Mouse (Mus musculus) heart, adult 2 months (tissue): ENCODE data around the gene Tbc1d16.

ENCODE experiments used
- CTCF ChIP-seq: fragments of 200-600 bp; IDR thresholded peaks from 2 replicates; pipeline ENCODE4 v1.8.1; 2022; ENCODE audit warnings: antibody characterized with exemption, mild to moderate bottlenecking, moderate library complexity
- EP300 ChIP-seq: fragments of 200-500 bp; IDR thresholded peaks from 2 replicates; pipeline ENCODE4 v1.6.1; 2011; ENCODE audit warnings: low read depth, low read length, control low read depth; ENCODE audit not compliant: insufficient read depth

DNA sequence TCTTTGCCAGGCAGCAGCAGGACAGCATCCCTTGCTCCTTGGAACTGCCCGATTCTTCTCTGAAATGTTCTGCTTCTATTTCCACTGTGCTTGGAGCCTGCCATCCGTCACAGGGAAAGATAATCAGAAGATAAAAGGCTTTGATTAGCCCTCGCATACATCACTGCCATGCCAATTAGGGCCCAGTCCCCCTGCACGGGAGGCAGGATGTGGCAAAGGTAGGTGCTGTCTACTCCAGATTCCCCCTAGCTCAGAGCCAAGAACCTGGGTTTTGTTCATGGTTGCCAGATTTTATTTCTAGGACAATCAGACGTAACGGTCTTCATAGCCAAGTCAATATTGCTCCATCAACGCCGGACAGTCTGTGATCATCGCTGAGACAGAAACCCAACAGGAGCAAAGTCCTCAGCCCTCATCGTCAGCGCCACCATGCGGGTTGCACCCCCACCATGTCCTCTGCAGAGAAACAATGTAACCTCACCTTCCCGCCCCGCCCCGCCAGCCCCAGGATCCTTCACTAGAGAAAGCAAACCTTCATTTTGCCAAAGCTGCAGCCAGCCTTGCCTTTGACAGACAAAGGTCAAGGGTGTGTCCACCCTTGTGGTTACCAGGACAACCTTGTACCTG is 44.5 kb downstream of the Tbc1d16 start:
- TF ChIP-seq EP300: no peak
- TF ChIP-seq CTCF: no peak
